Mouse (Mus musculus) mouse trophoblast stem cell (cell line): ENCODE measurements around the gene Triobp.
"Not testable (repeated sequence)": the region's sequence is repeated elsewhere in the genome, so short reads cannot be mapped to it uniquely, and the experiment has no call there.

ENCODE experiments used
- in situ Hi-C, 2 experiments: fragments of 300-500 bp; cut with MseI, MboI; formaldehyde crosslinking; loops; 2 replicates in 1 of 2; 3 replicates in 1 of 2; pipeline ENCODE4 v1.15.1; 2025

The Triobp gene

DNA sequence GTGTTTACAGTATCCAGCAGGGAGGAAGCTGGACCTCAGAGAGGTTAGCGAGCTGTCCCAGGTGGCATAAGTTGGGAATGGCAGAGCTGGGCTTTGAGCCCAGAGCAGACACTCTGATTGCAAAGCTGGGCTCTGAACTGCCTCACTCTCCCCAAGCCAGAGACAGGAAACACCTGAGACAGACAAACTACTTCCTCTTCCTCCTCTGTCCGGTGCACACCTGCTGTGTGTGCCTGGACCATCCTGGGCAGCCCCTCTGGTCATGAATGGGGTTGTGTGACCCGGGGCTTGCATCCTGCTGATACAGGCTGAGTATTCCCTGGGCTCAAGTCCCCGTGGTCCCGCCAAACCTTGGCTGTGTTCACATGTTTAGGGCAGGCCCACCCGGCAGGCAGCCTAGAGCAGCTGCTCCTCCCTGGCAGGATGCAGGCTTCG lies 52.9 kb downstream of the Triobp start:
- in situ Hi-C loops = no loop called here

- in situ Hi-C loops = no loop called here
Observed at GRCm38 (mm10) chr15:79001559-79001958, 54.0 kb downstream of the Triobp start.

- in situ Hi-C loops = no loop called here
Observed at GRCm38 (mm10) chr15:79002036-79002435, 54.5 kb downstream of the Triobp start.

DNA sequence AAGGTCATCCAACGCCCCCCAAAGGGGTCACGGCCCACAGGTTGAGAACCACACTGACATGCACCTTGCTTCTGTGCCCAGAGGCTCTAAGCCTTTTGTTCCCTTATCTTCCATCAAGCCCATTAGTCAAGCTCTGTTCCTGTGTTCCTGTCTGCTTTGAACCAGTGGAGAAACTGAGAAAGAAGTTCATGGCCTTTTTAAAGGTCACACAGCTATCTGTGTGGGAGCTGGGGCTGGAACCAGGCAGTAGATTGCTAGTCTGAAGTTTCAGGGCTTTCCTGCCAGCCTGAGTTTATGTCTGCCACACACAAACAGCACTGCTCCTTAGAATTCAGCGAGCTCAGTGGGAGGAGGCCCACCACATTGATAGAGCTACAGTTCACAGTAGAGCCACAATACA lies 55.6 kb downstream of the Triobp start:
- in situ Hi-C loops = no loop called here

- in situ Hi-C loops = no loop called here
Observed at GRCm38 (mm10) chr15:79005581-79005980, 58.1 kb downstream of the Triobp start.

DNA sequence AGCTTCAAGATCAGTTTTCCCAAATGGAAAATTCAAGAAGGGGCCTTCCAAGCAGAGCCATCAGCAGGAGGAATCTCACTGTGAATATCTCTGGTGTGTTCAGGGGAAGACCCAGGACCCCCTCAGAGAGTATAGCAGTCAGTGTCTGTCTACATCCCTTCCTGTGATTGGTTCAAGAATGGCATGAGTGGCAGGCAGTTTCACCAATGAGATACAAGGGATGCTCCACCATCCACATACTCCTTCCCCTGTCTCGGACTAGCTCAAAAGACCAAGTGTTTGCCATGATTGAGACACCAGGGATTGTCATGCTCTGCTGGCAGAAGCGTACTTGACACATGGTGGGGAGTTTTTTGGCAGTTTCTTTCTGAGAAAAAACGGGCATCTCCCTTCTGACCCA lies 59.1 kb downstream of the Triobp start:
- in situ Hi-C loops = no loop called here

- in situ Hi-C loops = no loop called here
Observed at GRCm38 (mm10) chr15:79007059-79007458, 59.5 kb downstream of the Triobp start.

DNA sequence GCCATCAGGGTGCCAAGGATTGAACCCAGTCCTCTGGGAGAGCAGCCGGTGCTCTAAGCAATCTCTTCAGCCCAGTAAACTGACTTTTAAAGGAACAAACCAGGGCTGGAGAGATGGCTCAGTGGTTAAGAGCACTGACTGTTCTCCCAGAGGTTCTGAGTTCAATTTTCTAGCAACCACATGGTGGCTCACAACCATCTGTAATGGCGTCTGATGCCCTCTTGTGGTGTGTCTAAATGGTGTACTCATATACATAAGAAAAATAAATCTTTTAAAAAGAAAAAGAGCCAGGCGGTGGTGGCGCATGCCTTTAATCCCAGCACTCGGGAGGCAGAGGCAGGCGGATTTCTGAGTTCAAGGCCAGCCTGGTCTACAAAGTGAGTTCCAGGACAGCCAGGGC lies 60.3 kb downstream of the Triobp start:
- in situ Hi-C loops = not testable (repeated sequence)

- in situ Hi-C loops = no loop called here
Observed at GRCm38 (mm10) chr15:79009734-79010133, 62.2 kb downstream of the Triobp start.

- in situ Hi-C loops = no loop called here
Observed at GRCm38 (mm10) chr15:79011550-79011949, 64.0 kb downstream of the Triobp start.

DNA sequence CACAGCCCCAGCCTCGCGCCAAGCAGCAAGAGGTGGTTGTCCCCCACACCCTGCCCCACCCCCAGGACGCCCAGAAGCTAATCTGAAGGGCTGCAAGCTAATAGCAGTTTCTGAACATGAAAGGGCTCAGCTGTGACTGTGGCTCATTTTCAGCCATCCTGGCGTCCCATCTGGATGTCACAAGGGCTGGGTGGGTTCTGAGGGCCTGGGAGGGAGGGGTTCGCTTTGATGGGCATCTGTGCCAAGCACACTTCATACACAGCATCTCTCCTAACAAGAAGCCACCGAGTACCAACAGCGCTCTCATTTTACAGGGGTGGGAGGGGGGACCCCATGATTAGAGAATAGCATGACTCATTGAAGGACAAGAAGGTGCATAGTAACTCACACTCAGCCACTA lies 65.9 kb downstream of the Triobp start:
- in situ Hi-C loops = no loop called here

DNA sequence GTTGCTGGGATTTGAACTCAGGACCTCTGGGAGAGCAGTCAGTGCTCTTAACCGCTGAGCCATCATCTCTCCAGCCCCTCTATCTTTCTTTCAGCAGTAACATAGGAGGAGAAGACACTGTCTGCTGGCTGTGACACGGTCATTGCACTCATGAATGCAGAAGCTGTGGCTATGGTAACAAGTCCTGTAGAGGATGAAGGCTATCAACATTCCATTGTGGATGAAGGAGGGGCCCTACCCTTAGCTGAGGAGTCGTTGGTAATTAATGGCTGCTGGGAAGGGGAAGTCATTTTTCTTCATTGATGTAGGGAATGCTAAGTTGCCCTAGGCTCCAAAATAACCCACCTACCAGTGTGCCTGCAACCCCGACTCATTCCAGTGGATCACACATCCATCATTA lies 70.7 kb downstream of the Triobp start:
- in situ Hi-C loops = no loop called here

GRCm38 (mm10) chr15:79018886-79019285 lies 71.4 kb downstream of the Triobp start:
- in situ Hi-C loops = no loop called here

DNA sequence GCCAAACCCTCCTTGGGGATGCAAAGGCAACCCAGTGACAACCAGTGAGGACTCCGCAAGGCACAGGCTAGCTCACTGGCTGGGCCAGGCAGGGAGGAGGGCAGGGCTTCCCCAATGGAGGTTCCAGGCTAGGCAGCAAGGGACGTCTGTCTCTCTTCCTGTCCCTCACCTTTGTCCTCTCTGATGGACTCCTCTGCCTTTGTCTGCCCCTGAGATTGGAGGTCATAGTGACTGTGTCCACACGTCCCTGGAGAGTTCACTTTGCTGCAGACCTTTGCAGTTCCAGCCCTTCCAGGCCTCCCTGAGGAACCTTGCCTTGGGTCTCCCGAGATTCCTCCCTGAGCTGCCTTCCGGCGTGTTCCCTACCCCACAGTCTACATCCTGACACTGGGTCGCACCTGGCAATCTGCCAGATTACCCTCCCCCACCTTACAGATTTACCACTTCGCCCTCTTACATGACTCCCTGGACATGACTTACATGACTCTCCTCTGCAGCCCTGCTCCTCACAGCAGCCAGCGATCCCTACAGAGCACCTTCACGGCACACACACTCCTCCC lies 75.2 kb downstream of the Triobp start:
- in situ Hi-C loops = no loop called here

GRCm38 (mm10) chr15:79023366-79023765 lies 75.8 kb downstream of the Triobp start:
- in situ Hi-C loops = no loop called here

- in situ Hi-C loops = no loop called here
Observed at GRCm38 (mm10) chr15:79025687-79026308, 78.3 kb downstream of the Triobp start.

- in situ Hi-C loops = no loop called here
Observed at GRCm38 (mm10) chr15:79026511-79027290, 79.2 kb downstream of the Triobp start.

DNA sequence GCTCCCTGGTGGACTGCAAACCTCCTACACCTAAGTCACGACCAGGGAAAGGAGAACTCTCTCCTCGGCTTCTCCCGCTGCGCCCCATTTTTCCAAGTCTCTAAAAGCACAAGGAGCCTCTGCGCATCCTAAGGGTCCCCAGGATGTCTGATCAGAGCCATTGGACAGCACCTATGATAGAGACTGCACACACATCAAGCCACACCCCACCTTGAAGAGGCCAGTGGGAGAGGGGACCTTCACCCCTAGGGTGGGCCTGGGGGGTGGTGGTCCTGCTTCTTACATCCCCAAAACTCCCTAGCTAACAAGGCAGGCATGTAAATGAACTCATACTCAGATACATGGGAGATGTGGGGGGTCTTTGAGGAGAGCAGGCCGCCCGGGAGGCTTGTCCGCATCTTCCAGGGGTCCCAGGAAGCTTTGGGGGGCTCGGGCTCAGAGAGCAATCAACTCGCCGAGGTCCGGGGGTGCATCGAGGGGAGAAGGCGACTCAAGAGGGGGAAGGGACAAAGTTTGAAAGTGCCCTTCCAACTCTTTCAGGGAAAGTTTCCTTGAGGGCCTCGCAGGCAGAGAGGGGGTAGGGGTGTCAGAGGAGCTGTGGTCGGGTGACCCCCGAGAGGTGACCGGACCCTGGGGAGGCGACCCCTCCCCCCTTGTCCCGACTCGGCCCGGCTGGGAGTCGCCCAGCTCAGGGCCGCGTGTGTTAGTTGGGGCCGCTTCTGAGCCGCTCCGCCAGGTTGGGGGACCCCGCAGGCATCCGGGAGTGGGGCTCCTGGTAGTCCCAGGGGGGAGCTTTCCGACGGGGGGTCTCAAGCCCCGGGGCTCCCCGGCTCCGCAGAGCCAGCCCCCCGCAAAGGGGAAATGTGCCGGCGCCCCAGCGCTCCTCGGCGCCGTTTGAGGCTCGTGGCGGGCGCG lies 80.0 kb downstream of the Triobp start:
- in situ Hi-C loops = no loop called here

DNA sequence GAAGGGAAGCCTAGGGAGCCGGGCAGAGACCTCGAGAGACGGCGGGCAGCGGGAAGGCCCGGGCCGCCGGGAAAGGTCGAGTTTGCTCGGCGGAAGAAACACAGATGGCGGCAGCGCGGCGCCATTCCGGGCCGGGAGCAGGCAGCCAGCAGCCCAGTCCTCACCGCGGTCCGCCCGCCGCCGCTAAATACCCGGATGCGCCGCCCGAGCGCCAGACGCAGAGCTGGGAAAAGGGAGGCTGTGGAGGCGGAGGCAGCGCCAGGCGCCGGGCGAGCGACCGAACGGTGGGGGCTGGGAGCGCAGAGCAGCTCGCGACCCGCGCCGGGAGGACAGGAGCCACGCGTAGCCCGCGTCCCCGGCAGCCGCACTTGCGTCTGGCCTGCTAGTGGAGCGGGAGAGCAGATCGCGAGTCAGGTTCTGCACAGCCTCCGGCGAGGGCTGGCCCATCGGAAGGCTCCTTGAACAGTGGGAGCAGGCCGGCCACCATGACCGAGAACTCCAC lies 80.8 kb downstream of the Triobp start, which contains the start of gene H1f0:
TSS of gene H1f0 (plus strand) at position 214 of the 502 bp plus-strand sequence.
- in situ Hi-C loops = no loop called here

- in situ Hi-C loops = no loop called here
Observed at GRCm38 (mm10) chr15:79028823-79029484, 81.4 kb downstream of the Triobp start.
